Mouse (Mus musculus): Measurements from ENCODE around the gene Pet100. TPM values are rescaled to one million over a fixed set of nuclear protein-coding genes. Genes with fewer than 3 reads are reported as not detected.
A peak's percentile ranks its signal among the peaks of the same experiment; 100 is the strongest.

Pet100 gene
- total RNA-seq, 2 experiments from 2014 or later = 94.7 to 152 TPM

DNA sequence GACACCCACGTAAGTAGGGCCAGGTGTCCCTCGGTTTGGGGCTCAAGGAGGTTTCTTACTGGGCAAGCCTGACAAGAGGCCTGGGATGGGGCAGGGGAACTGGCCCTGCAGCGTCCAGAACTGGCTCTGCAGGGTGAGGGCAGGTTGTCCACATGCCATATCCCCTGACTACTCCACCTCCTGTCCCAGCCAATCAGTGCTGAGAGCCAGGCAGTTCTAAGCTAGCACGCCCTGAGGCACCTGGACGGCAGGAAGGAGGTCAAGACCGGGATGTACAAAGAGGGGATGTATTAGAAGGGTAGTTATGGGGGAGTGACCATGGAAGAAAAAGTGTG, 11.6 kb upstream of the Pet100 start:
- ATAC-seq (replicated peaks; ENCODE audit: low FRiP score, low TSS enrichment, poor library complexity, severe bottlenecking) = no peak

- ATAC-seq (replicated peaks; ENCODE audit: low FRiP score, low TSS enrichment, poor library complexity, severe bottlenecking) = no peak
Observed at GRCm38 (mm10) chr8:3622119-3622518, 771 bp downstream of the Pet100 start.

GRCm38 (mm10) chr8:3625445-3625844, 4.1 kb downstream of the Pet100 start, which contains the start of gene Pcp2:
Pcp2 (minus strand) TSS chr8:3625545.
- no peak for ATAC-seq (replicated peaks; ENCODE audit: low FRiP score, low TSS enrichment, poor library complexity, severe bottlenecking)

DNA sequence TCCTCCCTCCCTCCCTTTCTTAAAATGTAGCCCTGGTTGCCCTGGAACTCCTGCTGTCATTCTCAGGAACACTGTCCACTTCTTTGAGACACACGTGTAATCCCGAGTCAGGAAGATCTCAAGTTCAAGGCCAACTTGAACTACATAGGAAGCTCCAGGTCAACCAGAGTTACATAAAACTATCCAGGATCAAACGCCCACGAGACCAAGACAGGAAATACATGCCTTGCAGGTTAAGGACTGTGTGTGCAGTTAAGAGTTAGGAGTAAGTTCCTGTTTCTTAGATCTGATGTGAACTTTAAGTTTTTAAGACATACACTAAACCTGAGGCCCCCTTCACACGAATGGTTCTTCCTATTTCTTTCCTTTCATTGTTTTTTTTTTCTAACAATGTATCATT, 5.6 kb downstream of the Pet100 start:
- ATAC-seq (replicated peaks; ENCODE audit: low FRiP score, low TSS enrichment, poor library complexity, severe bottlenecking) = no peak

DNA sequence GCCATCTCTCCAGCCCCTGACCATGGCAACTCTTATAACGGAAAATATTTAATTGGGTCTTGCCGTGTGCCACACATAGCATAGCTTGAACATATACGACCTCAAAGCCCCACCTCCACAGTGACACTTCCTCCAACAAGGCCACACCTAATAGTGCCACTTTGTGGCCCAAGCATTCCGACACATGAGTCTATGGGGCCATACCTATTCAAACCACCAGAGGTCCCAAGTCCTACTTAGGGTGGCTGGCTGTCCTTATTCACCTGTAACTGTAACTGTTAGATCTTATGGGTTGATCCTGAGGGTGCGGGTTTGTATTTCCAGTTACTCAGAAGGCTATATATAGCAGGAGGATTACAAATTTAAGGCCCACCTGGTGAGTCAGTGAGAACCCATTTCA, 6.7 kb downstream of the Pet100 start:
- peak; percentile 58 for ATAC-seq (replicated peaks; ENCODE audit: low FRiP score, low TSS enrichment, poor library complexity, severe bottlenecking)

GRCm38 (mm10) chr8:3630647-3631477, 9.5 kb downstream of the Pet100 start, which contains the start of gene Stxbp2:
Stxbp2 (plus strand) TSS chr8:3630955.
- peak; percentile 94 for ATAC-seq (replicated peaks; ENCODE audit: low FRiP score, low TSS enrichment, poor library complexity, severe bottlenecking)

- peak; percentile 52 for ATAC-seq (replicated peaks; ENCODE audit: low FRiP score, low TSS enrichment, poor library complexity, severe bottlenecking)
Observed at GRCm38 (mm10) chr8:3631478-3631875, 10.1 kb downstream of the Pet100 start.

DNA sequence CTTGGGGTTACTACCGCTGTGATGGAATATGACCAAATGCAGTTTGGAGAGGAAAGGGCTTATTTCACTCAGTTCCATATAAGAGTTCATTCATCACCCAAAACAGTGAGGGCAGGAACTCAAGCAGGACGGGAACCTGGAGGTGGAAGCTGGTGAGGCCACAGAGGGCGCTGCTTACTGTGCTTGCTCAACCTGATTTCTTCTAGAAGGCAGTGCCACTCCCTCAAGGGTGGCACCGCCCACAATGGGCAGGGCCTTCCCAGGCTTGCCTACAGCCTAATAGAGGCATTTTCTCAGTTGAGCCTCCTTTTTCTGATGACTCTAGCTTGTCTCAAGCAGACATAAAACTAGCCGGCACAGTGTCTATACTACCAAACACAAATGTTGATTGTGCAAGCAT, 24.5 kb downstream of the Pet100 start:
- peak; percentile 99 for ATAC-seq (replicated peaks; ENCODE audit: low FRiP score, low TSS enrichment, poor library complexity, severe bottlenecking)

- no peak for ATAC-seq (replicated peaks; ENCODE audit: low FRiP score, low TSS enrichment, poor library complexity, severe bottlenecking)
Observed at GRCm38 (mm10) chr8:3646824-3647531, 25.6 kb downstream of the Pet100 start.

DNA sequence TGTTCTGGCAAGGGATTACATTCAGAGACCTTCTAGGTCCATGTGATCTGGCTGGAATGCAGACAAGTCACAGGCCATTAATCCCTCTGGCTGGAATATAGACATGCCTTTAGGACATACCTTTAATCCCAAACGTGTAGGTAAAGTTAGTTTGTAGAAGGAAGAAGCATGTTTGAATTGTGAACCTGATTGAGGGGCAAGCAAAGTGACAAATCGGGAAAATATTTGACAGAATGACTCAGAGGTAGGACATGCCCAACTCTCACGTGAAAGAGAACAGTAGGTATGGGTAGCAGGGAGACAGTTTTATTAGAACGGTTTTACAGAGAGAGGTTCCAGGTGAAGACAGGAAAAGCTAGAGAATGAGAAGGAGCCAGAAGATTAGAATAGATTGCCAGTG, 26.2 kb downstream of the Pet100 start:
- no peak for ATAC-seq (replicated peaks; ENCODE audit: low FRiP score, low TSS enrichment, poor library complexity, severe bottlenecking)

GRCm38 (mm10) chr8:3648268-3648667, 26.9 kb downstream of the Pet100 start:
- ATAC-seq (replicated peaks; ENCODE audit: low FRiP score, low TSS enrichment, poor library complexity, severe bottlenecking) = no peak

GRCm38 (mm10) chr8:3648990-3649389, 27.6 kb downstream of the Pet100 start:
- ATAC-seq (replicated peaks; ENCODE audit: low FRiP score, low TSS enrichment, poor library complexity, severe bottlenecking) = no peak

GRCm38 (mm10) chr8:3652845-3653244, 31.5 kb downstream of the Pet100 start:
- peak; percentile 51; the same call in 1 of the 2 replicates for ATAC-seq (replicated peaks; ENCODE audit: low FRiP score, low TSS enrichment, poor library complexity, severe bottlenecking)

DNA sequence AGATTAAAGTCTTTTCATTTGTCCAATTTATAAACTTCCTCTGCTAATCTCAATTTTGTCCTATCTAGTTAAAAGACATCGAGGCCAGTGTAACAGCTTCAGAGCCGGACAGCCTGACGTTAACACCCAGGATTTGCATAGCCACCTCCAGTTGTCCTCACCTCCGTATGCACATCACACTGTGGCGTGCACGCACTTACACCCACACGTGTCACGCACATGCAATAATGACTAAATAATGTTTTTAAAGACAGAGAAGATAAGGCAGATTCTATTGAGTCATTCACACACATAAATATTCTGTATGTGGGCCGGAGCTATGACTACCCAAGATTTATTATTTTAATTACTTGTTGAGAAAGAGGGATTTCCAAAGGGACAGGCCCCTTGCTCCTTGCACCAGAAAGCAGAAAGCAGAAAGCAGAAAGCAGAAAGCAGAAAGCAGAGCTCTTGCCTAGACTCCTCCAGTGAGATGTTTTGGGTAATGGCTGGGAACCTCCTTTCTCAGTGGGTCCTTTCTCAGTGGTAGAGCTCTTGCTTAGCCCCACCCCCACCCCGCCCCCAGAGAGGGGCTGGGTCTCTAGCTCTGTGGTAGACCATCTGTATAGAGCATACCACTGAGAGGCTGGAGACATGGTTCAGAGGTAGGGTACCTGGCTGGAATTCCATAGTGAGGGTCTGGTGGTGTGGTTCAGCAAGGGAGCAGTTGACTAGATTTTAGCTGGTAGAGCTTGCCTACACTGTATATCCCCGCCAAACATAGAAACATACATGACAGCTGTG, 33.6 kb downstream of the Pet100 start:
- no peak for ATAC-seq (replicated peaks; ENCODE audit: low FRiP score, low TSS enrichment, poor library complexity, severe bottlenecking)

DNA sequence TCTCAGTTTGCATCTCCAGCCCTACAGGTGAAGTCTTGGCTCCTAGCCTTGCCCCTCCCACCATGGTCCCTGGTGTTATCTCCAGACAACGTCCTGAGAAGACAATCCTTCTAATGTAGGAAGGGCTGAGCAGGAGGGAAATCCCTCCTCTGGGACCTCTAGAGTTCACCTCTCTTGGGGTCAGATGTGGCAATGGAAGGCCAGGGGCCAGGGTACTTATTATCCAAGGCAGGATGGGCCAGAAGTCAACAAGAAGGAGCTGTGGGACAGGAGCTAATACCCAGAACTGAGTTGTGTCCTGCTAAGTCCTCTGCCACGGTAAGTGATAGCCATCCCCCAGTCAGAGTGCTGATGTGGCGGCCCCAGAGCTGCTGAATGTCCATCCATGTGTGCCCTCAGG, 34.2 kb downstream of the Pet100 start, which contains the start of gene Retn:
Gene Retn, plus strand, starts transcription at position 245 of the 400 bp plus-strand sequence.
- ATAC-seq (replicated peaks; ENCODE audit: low FRiP score, low TSS enrichment, poor library complexity, severe bottlenecking) = no peak

GRCm38 (mm10) chr8:3656725-3657381, 35.5 kb downstream of the Pet100 start:
- ATAC-seq (replicated peaks; ENCODE audit: low FRiP score, low TSS enrichment, poor library complexity, severe bottlenecking) = no peak

DNA sequence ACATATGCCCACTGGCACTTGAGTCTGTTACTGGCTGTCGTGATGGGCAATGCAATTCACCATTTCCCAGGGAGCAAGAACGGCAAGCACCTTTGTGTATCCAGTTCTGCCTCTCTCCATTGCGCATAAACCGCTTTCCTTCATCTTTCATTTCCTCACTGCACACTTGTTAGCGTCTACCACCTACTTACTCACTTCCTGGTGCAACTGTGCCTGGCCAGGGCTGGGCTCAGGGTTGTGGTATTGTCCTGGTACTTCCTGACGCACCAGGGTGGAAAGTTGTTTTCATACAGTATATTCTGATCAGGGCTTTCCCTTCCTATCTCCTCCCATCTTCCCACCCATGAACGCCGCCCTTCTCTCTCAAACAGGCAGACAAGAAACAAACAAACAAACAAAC, 39.5 kb downstream of the Pet100 start:
- ATAC-seq (replicated peaks; ENCODE audit: low FRiP score, low TSS enrichment, poor library complexity, severe bottlenecking) = no peak

DNA sequence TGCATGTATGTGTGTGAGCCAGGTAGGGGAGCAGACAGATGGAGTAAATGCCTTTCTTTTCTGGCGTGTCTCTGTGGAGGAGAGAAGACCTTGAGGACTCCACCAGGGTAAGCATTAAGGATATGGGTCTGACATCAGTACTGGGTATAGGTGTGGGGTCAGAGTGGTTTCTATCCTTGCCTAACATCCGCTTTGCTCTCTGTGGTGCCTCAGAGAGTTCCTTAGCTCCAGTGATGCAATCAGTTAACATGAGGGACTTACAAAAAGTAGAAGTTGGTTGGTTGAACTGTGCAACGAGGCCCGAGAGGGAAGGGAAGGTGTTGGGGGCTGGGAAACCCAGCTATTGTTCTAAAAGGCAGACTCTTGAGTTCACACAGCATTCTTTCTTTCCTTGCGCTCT, 43.1 kb downstream of the Pet100 start:
- no peak for ATAC-seq (replicated peaks; ENCODE audit: low FRiP score, low TSS enrichment, poor library complexity, severe bottlenecking)

DNA sequence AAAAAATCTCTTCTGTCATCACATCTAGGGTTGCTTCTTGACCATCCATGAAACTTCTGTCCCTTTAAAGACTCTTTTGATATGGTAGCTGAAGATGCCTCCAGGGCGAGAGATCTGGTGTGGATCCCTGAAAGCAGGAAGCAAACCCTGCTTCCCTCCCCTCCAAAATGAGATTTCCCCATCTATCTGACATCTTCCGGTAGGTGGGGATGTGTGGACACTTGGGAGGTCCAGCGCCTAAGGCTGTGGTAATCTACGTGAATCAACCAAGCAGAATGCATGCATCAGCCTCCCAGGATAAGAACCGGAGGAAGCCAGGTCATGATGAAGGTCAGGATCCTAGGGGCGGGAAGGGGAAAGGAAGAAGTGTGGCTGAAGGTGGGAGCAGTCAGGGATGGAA, 44.2 kb downstream of the Pet100 start, which contains the start of gene Mcemp1:
Gene Mcemp1, plus strand, starts transcription at position 248 of the 400 bp plus-strand sequence.
- no peak for ATAC-seq (replicated peaks; ENCODE audit: low FRiP score, low TSS enrichment, poor library complexity, severe bottlenecking)

Data from megakaryocyte-erythroid progenitor cell, adult 5-6 weeks (primary cell).